Mouse (Mus musculus): ENCODE results near the gene Tpte.

DNA sequence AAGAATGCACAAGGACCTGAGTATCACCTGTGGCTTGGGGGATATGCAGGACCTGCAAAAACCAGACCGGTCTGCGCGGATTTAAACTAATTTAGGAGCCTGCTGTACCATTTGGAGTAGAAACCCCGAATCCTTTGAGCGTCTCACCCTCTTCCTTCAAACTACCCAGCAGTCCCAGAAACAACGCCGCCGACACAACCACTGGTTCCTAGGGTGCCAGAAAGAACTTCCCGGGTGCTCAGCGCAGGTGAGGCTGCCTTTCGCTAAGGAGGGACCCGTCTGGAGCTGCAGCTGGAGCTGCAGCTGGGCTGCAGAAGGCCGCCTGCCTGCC lies 114.5 kb downstream of the Tpte start:
- TF ChIP-seq BHLHE40 (IDR thresholded peaks at IDR 0.05; ENCODE audit: borderline replicate concordance, low read depth, low read length): no peak
- no peak for TF ChIP-seq ZC3H11A (IDR thresholded peaks at IDR 0.05; ENCODE audit: low read depth, low read length)
- no peak for TF ChIP-seq USF1 (IDR thresholded peaks at IDR 0.05; ENCODE audit: low read depth, low read length)
- TF ChIP-seq CTCF (IDR thresholded peaks at IDR 0.05 in 2 of 3, conservative IDR thresholded peaks at IDR 0.05 in 1 of 3; ENCODE audit: control insufficient read depth in 1 of 3, insufficient read depth in 1 of 3, low read depth in 2 of 3, low read length in 3 of 3, poor library complexity in 1 of 3, severe bottlenecking in 1 of 3): no peak
- no peak for TF ChIP-seq EP300 (IDR thresholded peaks at IDR 0.05; ENCODE audit: low read depth in 1 of 2, low read length in 2 of 2)
- no peak for TF ChIP-seq POLR2A (IDR thresholded peaks at IDR 0.05; ENCODE audit: control insufficient read depth in 1 of 2, insufficient read depth in 1 of 2, low read depth in 1 of 2, low read length in 2 of 2, poor library complexity in 1 of 2)
- TF ChIP-seq SIN3A (IDR thresholded peaks at IDR 0.05; ENCODE audit: low read length): 0 out of 2 replicates have a peak, but pooled peaks have one; percentile 38
- TF ChIP-seq GABPA (IDR thresholded peaks at IDR 0.05; ENCODE audit: low read depth, low read length): no peak
- TF ChIP-seq KAT2A (conservative IDR thresholded peaks at IDR 0.05; ENCODE audit: low read depth, low read length): no peak
- no peak for TF ChIP-seq MAZ (IDR thresholded peaks at IDR 0.05; ENCODE audit: low read depth, low read length)
- no peak for TF ChIP-seq GATA1 (IDR thresholded peaks at IDR 0.05; ENCODE audit: low read depth, low read length)
- no peak for TF ChIP-seq RCOR1 (IDR thresholded peaks at IDR 0.05; ENCODE audit: low read depth, low read length)
- 0 out of 2 replicates have a peak, but pooled peaks have one; percentile 24 for TF ChIP-seq UBTF (IDR thresholded peaks at IDR 0.05; ENCODE audit: borderline replicate concordance, insufficient read depth, low read depth, low read length)
- TF ChIP-seq ELF1 (IDR thresholded peaks at IDR 0.05; ENCODE audit: low read depth, low read length): no peak

Data from MEL (cell line).